Mouse (Mus musculus) neutrophil, adult 5-6 weeks (primary cell): Measurements from ENCODE around the gene Ces5a. TPM values are rescaled to one million over a fixed set of nuclear protein-coding genes. Genes with fewer than 3 reads are reported as not detected.

Source experiments
- ATAC-seq: fragments of 151-379, 151-347 bp; 2 replicates; pipeline ENCODE4 v1.8.0; 2017; ENCODE audit warnings: mild to moderate bottlenecking, moderate TSS enrichment; ENCODE audit not compliant: insufficient number of reproducible peaks, poor library complexity, low FRiP score, severe bottlenecking; ENCODE audit errors: extremely low read depth
- total RNA-seq: library from RNA; stranded (forward); fragments of 200-1000 nt; gene quantifications from 2 replicates; pipeline ENCODE4 v1.2.3, GENCODE M21; 2017

Ces5a gene
- total RNA-seq, 1 experiment from 2014 or later: not detected

GRCm38 (mm10) chr8:93454258-93454877 is 81.3 kb downstream of the Ces5a start:
- ATAC-seq: no peak

Other genes starting within 250 kb of the Ces5a start
- gene Ces1g, start 198.5 kb downstream of the Ces5a start, total RNA-seq: not detected in 2 replicates
- gene Ces1h, start 156.1 kb downstream of the Ces5a start, total RNA-seq: not detected in 2 replicates